31 mouse cellular contexts compared by ENCODE assay signal in genomic region chr4:138336876-138337275, GRCm38 (mm10). TPM values are rescaled to one million over a fixed set of nuclear protein-coding genes. Genes with fewer than 3 reads are reported as not detected.
"Had no signal": no experiment of that assay in that cellular context is flagged by ENCODE, and none has a peak within 500 bp of the region (broad histone marks: within the 10 kb centered on the region; RNA-seq: fewer than 3 reads in every experiment).

No protein-coding gene starts in this region.

- H3K27me3 ChIP-seq: hindbrain, embryonic 15.5 days had no signal

- H3K36me3 ChIP-seq: heart, embryonic 13.5 days; heart, embryonic 15.5 days; hindbrain, embryonic 15.5 days; kidney, embryonic 15.5 days; limb, embryonic 13.5 days; limb, embryonic 15.5 days; liver, embryonic 12.5 days had no signal

- H3K9me3 ChIP-seq: heart, embryonic 13.5 days; heart, embryonic 15.5 days; hindbrain, embryonic 15.5 days; kidney, embryonic 15.5 days; limb, embryonic 13.5 days; limb, embryonic 15.5 days; liver, embryonic 12.5 days had no signal

- DNase-seq: gastrocnemius, postnatal 14 days; gastrocnemius, postnatal 36 days; heart, adult 2 months; heart, postnatal 14 days; heart, postnatal 36 days; kidney, adult 11 months; kidney, adult 2 months; kidney, adult 9 months; kidney, postnatal 14 days; kidney, postnatal 36 days; layer of hippocampus, adult 9-11 months; layer of hippocampus, postnatal 36 days; left cerebral cortex, postnatal 4 days had no signal

- H3K4me2 ChIP-seq: heart, embryonic 11.5 days; heart, embryonic 13.5 days; heart, embryonic 15.5 days; hindbrain, embryonic 15.5 days; kidney, embryonic 15.5 days; limb, embryonic 13.5 days; limb, embryonic 15.5 days; liver, embryonic 12.5 days had no signal

- H3K27ac ChIP-seq: heart, adult 2 months; heart, embryonic 13.5 days; heart, embryonic 15.5 days; hindbrain, embryonic 15.5 days; hindbrain, postnatal 0 days; kidney, embryonic 15.5 days; kidney, postnatal 0 days; limb, embryonic 13.5 days; limb, embryonic 15.5 days; liver, embryonic 12.5 days; liver, embryonic 14.5 days had no signal

- H3K9ac ChIP-seq: heart, embryonic 13.5 days; heart, embryonic 15.5 days; hindbrain, embryonic 15.5 days; kidney, embryonic 15.5 days; limb, embryonic 13.5 days; limb, embryonic 15.5 days; liver, embryonic 12.5 days; liver, embryonic 14.5 days had no signal

- ATAC-seq: hindbrain, postnatal 0 days; intestine, embryonic 16.5 days; liver, embryonic 12.5 days had no signal

- H3K4me3 ChIP-seq: heart, adult 2 months; heart, embryonic 13.5 days; heart, embryonic 15.5 days; hindbrain, embryonic 15.5 days; kidney, embryonic 15.5 days; limb, embryonic 13.5 days; limb, embryonic 15.5 days; liver, embryonic 12.5 days had no signal

- H3K4me1 ChIP-seq: heart, embryonic 15.5 days; hindbrain, embryonic 15.5 days; limb, embryonic 13.5 days had no signal

RNA-seq across cellular contexts. Expression of gene Fam43b, which starts 59.5 kb away (rescaled TPM):
- polyA plus RNA-seq: gonadal fat pad, adult 2 months; heart, adult 2 months; heart, embryonic 13.5 days; heart, embryonic 15.5 days; heart, postnatal 0 days; hindbrain, embryonic 11.5 days; intestine, embryonic 16.5 days; kidney, adult 2 months; kidney, embryonic 15.5 days; large intestine, adult 2 months; limb, embryonic 11.5 days; limb, embryonic 13.5 days; liver, adult 2 months; liver, embryonic 12.5 days; liver, embryonic 14.5 days had no signal
